Mouse (Mus musculus) ES-Bruce4 (cell line): ENCODE measurements around the gene Il4ra.

Experiments used
- CTCF ChIP-seq: IDR thresholded peaks from one replicate; pipeline ENCODE4 v1.8.1; 2011; ENCODE audit warnings: low read depth, low read length
- POLR2A ChIP-seq: IDR thresholded peaks from one replicate; pipeline ENCODE4 v1.8.1; 2011; ENCODE audit warnings: low read length; ENCODE audit not compliant: insufficient read depth

GRCm38 (mm10) chr7:125608183-125608688, 56.3 kb downstream of the Il4ra start:
- TF ChIP-seq CTCF: no peak
- no peak for TF ChIP-seq POLR2A
